Mouse (Mus musculus) hindbrain, postnatal 0 days (tissue): ENCODE data around the gene Gm20388. TPM values are rescaled to one million over a fixed set of nuclear protein-coding genes. Genes with fewer than 3 reads are reported as not detected.

Experiments used
- ATAC-seq: fragments of 200-750 bp; cut with Nextera tagmentation; 2 replicates; pipeline ENCODE4 v1.8.0; 2017; ENCODE audit warnings: mild to moderate bottlenecking, moderate TSS enrichment, moderate library complexity
- DNase-seq: peaks from one replicate; pipeline ENCODE4 v3.0.0-alpha.2; 2015; ENCODE audit warnings: low spot score
- H3K27ac ChIP-seq: fragments of 300-500 bp; sonication (generic); 2 replicates; pipeline ENCODE4 v1.5.1; 2014; ENCODE audit warnings: mild to moderate bottlenecking
- H3K27me3 ChIP-seq: fragments of 300-500 bp; sonication (generic); 2 replicates; pipeline ENCODE4 v1.6.1; 2014; ENCODE audit warnings: low read length, mixed read lengths; ENCODE audit not compliant: insufficient read depth
- H3K36me3 ChIP-seq: fragments of 300-500 bp; sonication (generic); 2 replicates; pipeline ENCODE4 v1.6.1; 2014; ENCODE audit warnings: low read length, mixed read lengths; ENCODE audit not compliant: insufficient read depth
- H3K4me1 ChIP-seq: fragments of 300-500 bp; sonication (generic); 2 replicates; pipeline ENCODE4 v1.6.1; 2014; ENCODE audit warnings: antibody characterized with exemption, low read length, mixed read lengths; ENCODE audit not compliant: insufficient read depth
- H3K4me2 ChIP-seq: fragments of 300-500 bp; sonication (generic); 2 replicates; pipeline ENCODE4 v1.6.1; 2014; ENCODE audit warnings: low read depth, mild to moderate bottlenecking, low read length, moderate library complexity, mixed read lengths
- H3K4me3 ChIP-seq: fragments of 300-500 bp; sonication (generic); 2 replicates; pipeline ENCODE4 v1.5.1; 2014; ENCODE audit warnings: low read length
- H3K9ac ChIP-seq: fragments of 300-500 bp; sonication (generic); replicated peaks from 2 replicates; pipeline ENCODE4 v1.6.1; 2014; ENCODE audit warnings: mild to moderate bottlenecking, low read length, moderate library complexity, mixed read lengths
- H3K9me3 ChIP-seq: fragments of 300-500 bp; sonication (generic); 2 replicates; pipeline ENCODE4 v1.6.1; 2016; ENCODE audit warnings: low read length, mixed read lengths
- CTCF ChIP-seq: IDR thresholded peaks from 2 replicates; pipeline ENCODE4 v1.5.1; 2016; ENCODE audit warnings: antibody characterized with exemption, control low read depth, low read depth
- WGBS: fragments of 180-500 bp; shearing (Covaris S2); extraction: QIAGEN DNeasy Blood & Tissue Kit; methylation state at CpG from one replicate; pipeline ENCODE4 v1.1.7; 2014; 5-methylcytosine and 5-hydroxymethylcytosine counted together
- polyA plus RNA-seq: library from polyadenylated mRNA; unstranded; fragments of >200 nt; fragmentation: Nextera tagmentation; extraction: Ambion mirVana; gene quantifications from 2 replicates; pipeline ENCODE4 v1.2.1, GENCODE M21; 2015
- total RNA-seq: library from RNA; depleted of rRNA; stranded (reverse); fragments of >200 nt; gene quantifications from 2 replicates; pipeline ENCODE4 v1.2.3, GENCODE M21; 2014

Gm20388 gene
- total and polyA plus RNA-seq, 2 experiments from 2014 or later: 71.3 TPM; not detected in 1

DNA sequence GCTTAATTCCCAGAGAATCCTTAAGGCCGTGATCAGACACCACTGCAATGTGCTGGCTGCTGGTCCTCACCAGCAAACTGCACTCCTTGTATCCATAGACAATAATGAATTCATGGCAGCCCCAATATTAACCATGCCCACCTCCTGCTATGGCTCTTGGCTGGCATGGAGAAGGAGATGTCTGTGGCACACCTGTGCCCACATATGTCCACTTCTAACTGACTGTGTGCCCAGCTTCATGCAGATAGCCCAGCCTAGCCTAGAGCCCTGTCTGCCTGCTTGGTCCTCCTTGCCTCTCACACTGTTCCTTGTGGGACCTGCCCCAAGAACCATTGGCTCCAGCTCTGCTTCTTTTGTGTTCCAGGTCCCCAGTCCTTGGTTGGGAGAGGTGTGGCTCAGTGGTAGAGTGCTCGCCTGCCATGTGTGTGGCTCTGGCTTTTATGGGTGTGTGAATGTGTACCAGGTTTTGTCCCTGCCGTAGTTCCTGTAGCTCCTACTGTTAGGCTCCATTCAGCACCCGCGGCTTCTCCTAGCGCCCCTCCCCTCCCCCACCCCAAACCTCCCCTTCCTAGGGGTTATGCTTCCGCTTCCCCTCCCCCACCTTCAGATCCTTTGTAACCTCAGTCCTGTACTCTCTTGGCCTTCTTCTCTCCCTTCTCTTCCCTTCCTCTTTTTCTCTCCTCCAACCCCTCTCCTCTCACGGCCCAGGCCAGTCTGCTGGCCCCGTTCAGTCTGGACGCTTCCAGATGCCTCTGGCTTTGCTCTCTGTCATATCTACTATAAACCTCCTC is 2646.8 kb downstream of the Gm20388 start:
- WGBS: 48% methylated on average over 10 of the region's 10 CpGs
- ATAC-seq: no peak

DNA sequence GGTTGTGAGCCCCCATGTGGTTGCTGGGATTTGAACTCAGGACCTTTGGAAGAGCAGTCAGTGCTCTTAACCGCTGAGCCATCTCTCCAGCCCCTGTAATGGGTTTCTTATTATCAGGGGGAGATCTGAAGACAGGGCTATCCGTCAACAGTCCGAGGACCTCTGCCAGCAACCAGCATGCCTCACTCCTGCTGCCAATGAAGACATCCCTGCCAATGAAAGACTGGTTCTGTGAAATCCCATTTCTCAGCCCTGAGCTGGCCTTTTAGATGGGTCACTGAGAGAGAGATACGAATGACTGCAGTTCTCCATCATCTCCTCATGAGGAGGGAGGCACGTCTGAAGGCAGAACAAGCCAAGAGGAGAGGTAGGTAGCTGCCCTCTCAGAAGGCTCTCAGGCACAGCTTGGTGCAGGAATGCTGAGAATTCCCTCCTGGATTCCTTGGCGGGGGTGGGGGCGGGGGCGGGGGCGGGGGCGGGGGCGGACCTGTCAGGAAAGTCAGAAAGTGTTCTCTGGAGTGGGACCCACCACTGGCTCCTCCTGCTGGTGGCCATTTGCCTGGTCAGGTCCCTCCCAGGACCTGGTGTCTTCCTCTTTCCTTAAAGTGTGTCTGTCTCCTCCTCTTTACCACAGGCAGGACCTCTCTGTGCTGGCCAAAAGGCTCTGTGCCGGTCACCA is 2648.2 kb downstream of the Gm20388 start:
- no peak overlapping the region for H3K9ac ChIP-seq
- WGBS: 16% methylated on average over 11 of the region's 12 CpGs
- no peaks in the 10 kb centered on the region for H3K9me3 ChIP-seq
- H3K4me3 ChIP-seq: no peak overlapping the region
- no peak overlapping the region for H3K4me2 ChIP-seq
- peak; percentile 36 for DNase-seq
- no peak overlapping the region for H3K27ac ChIP-seq
- peak; percentile 19; the same call in 1 of the 2 replicates for TF ChIP-seq CTCF
- ATAC-seq: 0 out of 2 replicates have a peak, but pooled peaks have one; percentile 34
- no peaks in the 10 kb centered on the region for H3K36me3 ChIP-seq
- no peaks in the 10 kb centered on the region for H3K4me1 ChIP-seq
- H3K27me3 ChIP-seq: no peaks in the 10 kb centered on the region

More for the DNA sequence above, 2646.8 kb downstream of the Gm20388 start:
- Histone ChIP-seq H3K4me2 (no peak overlapping the region), H3K9me3 (no peaks in the 10 kb centered on the region), H3K27me3 (no peaks in the 10 kb centered on the region), H3K27ac (no peak overlapping the region), H3K36me3 (no peaks in the 10 kb centered on the region), H3K4me1 (no peaks in the 10 kb centered on the region), H3K4me3 (no peak overlapping the region), H3K9ac (no peak overlapping the region)
- TF ChIP-seq CTCF: no peak
- no peak for DNase-seq

GRCm38 (mm10) chr8:122561199-122561598 is 2650.6 kb downstream of the Gm20388 start:
- DNase-seq (no peak), ATAC-seq (no peak)
- Histone ChIP-seq H3K9ac (no peak overlapping the region), H3K27ac (no peak overlapping the region), H3K9me3 (no peaks in the 10 kb centered on the region), H3K36me3 (no peaks in the 10 kb centered on the region), H3K4me1 (no peaks in the 10 kb centered on the region), H3K4me3 (no peak overlapping the region), H3K4me2 (no peak overlapping the region), H3K27me3 (no peaks in the 10 kb centered on the region)
- no peak for TF ChIP-seq CTCF
- WGBS: 79% methylated on average over 5 of the region's 5 CpGs

- no peak overlapping the region for H3K9ac ChIP-seq
- H3K27me3 ChIP-seq: no peaks in the 10 kb centered on the region
- no peak overlapping the region for H3K4me2 ChIP-seq
- no peak overlapping the region for H3K4me3 ChIP-seq
- no peak overlapping the region for H3K27ac ChIP-seq
- no peak for TF ChIP-seq CTCF
- peaks cover 4% of the 10 kb centered on the region; the same call in 1 of the 2 replicates for H3K4me1 ChIP-seq
- H3K9me3 ChIP-seq: no peaks in the 10 kb centered on the region
- ATAC-seq: no peak
- no peak for DNase-seq
- WGBS: 87% methylated on average over 25 of the region's 25 CpGs
- H3K36me3 ChIP-seq: no peaks in the 10 kb centered on the region
Measured at GRCm38 (mm10) chr8:122564363-122565352, 2654.0 kb downstream of the Gm20388 start.

- H3K36me3 ChIP-seq: no peaks in the 10 kb centered on the region
- DNase-seq: peak; percentile 47
- WGBS: 22% methylated on average over 6 of the region's 6 CpGs
Measured at GRCm38 (mm10) chr8:122566766-122567165, 2656.1 kb downstream of the Gm20388 start.

More at GRCm38 (mm10) chr8:122566766-122567165, 2656.1 kb downstream of the Gm20388 start:
- Histone ChIP-seq H3K4me1 (peaks cover 4% of the 10 kb centered on the region; the same call in 1 of the 2 replicates), H3K4me2 (peak overlapping the region; percentile 94), H3K27me3 (no peaks in the 10 kb centered on the region), H3K9ac (peak overlapping the region; percentile 75), H3K4me3 (peak overlapping the region; percentile 78), H3K9me3 (no peaks in the 10 kb centered on the region), H3K27ac (peak overlapping the region; percentile 90)
- ATAC-seq: 0 out of 2 replicates have a peak, but pooled peaks have one; percentile 0
- no peak for TF ChIP-seq CTCF
